Mouse (Mus musculus): ENCODE measurements around the gene Kxd1. TPM values are rescaled to one million over a fixed set of nuclear protein-coding genes. Genes with fewer than 3 reads are reported as not detected.

Kxd1 gene
- total RNA-seq, 2 experiments from 2014 or later, result 70.4 to 83.9 TPM

DNA sequence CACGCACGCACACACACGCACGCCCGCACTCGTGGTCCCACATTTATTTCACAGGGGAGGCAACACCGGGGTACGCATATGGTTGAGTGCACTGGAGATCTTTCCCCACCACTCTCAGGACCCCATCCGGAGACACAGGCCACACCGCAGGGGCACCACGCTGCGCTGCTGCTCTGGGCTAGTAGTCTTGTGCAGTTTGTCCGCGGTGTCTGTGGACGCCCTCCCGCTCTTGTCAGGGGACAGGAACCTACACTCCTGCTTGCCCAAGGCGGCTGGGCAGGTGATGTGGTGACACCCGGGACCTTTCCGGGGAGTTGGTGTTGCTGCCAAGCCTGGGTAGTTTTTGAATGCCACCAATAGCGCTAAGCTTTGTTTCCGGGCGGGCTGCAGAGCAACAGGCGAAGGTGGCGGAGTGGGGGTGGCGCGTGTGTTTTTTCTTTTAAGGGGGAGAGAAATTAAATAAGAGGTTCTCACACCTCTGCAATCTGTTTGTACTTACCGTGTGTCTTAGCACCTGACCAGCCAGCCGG, 33.3 kb downstream of the Kxd1 start:
- H3K27ac ChIP-seq, result no peak overlapping the region
- intact Hi-C loops (cut with DNase I), result no loop called here
- peak overlapping the region; percentile 34; the same call in 1 of the 2 replicates for H3K4me3 ChIP-seq
- no peak for TF ChIP-seq CTCF (IDR thresholded peaks at IDR 0.05)
- no peak for DNase-seq

GRCm38 (mm10) chr8:70493692-70494415, 33.9 kb downstream of the Kxd1 start:
- no peak for DNase-seq
- peak overlapping the region; percentile 76 for H3K4me3 ChIP-seq
- no peak for TF ChIP-seq CTCF (IDR thresholded peaks at IDR 0.05)
- peak overlapping the region; percentile 31; the same call in 1 of the 2 replicates for H3K27ac ChIP-seq
- intact Hi-C loops (cut with DNase I), result loop anchor here (2.0 kb wide), 1 partner anchor 79 kb away; no protein-coding TSS in a partner anchor

DNA sequence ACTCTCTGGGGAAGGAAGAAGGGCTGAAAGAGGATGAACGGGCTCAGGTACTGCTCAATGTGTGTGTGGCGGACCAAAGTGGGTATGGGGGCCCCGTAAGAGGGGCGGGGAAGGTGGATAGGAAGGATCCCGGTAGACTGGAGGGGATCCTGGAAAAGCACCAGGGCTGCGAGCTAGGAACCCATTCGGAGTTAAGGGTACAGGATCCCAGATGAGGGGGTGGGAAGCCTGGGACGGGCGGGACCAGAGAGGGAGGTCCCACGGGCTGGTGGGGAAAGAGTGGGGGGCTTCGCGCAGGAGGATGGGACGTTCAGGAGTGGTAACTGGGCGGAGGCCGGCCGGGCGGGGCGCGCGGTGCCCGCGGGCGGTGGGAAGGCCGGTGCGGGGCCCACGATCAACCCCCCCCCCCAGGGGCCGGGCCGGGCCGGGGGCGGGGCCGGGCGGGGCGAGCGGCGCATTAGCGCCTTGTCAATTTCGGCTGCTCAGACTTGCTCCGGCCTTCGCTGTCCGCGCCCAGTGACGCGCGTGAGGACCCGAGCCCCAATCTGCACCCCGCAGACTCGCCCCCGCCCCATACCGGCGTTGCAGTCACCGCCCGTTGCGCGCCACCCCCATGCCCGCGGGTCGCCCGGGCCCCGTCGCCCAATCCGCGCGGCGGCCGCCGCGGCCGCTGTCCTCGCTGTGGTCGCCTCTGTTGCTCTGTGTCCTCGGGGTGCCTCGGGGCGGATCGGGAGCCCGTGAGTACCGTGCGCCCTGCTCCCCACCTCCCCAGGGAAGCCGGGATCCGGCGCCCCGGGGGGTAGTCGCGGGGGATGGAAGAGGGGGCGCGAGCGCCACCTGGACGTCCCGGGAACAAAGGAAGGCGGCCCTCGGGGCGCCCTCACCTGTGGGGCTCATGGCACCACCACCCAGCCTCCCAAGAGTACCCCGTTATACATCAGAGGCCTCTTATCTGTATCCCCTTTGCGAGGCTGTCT, 34.8 kb downstream of the Kxd1 start, which contains the start of gene Crlf1:
Gene Crlf1 (plus strand): TSS at position 495 of the 977 bp plus-strand sequence.
- intact Hi-C loops (cut with DNase I), result loop anchor here (2.0 kb wide), 1 partner anchor 78 kb away; no protein-coding TSS in a partner anchor
- DNase-seq, result peak; percentile 51
- H3K4me3 ChIP-seq, result peak within 1 kb of the TSS; percentile 76
- peak within 1 kb of the TSS; percentile 31; the same call in 1 of the 2 replicates for H3K27ac ChIP-seq
- no peak for TF ChIP-seq CTCF (IDR thresholded peaks at IDR 0.05)

DNA sequence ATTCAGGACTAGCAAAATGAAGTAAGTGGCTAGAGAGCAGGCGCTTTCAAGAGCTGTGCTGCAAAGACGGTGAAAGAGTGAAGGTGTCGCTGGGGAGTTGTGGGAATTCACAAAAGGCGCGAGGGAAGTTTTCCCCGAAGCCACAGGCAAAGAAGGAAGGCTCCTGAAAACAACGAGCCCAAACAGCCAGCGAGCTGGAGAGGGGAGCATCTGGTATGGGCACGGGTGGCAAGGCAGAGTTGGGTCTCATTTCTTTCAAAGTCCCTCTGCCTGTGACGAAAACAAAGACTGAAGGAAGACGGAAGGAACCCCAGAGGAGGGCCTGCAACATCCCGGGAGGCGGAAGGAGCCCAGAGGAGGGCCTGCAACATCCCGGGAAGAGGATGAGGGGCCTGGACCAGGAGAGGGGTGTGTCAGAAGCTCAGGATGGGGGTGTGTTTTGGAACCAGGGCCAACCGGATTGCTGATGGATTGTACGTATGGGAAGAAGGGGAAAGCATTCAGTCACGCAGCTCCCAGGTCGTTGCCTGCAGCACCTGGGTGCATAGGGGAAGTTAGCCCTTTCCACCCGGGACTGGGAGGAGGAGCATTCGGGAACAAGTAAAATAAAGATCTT, 36.8 kb downstream of the Kxd1 start:
- TF ChIP-seq CTCF (IDR thresholded peaks at IDR 0.05), result no peak
- no peak for DNase-seq
- H3K27ac ChIP-seq, result no peak overlapping the region
- H3K4me3 ChIP-seq, result no peak overlapping the region
- intact Hi-C loops (cut with DNase I), result no loop called here

DNA sequence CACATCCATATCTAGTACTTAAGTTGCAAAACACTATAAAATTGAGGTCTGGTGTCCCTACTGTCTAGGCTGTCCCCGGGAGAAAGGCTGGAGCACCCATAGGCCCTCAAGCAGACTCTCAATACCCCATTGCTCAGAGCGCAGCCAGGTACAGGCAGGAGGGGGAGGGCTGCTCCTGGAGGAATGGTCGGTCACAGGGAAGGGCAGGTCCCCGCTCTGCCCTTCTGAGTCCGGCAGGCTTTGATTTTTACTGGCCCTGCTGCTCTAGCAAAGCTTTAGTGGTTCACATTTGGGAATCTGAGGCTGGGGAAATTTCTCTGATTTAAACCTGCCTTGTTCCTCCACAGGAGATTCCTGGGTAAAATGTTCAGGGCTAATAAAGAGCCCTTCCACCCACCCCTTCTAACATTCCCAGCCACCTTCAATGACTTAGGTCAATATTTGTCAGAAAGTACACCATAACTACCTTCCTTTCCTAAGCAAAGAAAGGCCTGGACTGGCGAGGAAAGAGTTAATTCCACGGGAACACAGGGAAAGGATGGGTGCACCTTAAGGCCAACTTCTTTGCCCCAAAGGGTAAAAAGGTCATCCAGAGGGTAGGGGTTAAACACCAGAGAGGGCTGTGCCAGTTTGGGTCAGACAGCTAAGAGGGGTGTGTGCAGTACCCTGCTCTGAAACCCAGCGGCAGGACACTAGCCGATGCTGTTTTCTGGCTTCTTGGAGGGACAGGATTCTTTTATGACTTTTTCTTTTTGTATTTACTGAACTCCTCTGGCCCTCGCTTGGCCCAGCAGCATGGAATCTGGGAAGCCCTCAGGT, 37.5 kb downstream of the Kxd1 start:
- no peak overlapping the region for H3K4me3 ChIP-seq
- no peak for DNase-seq
- intact Hi-C loops (cut with DNase I), result no loop called here
- TF ChIP-seq CTCF (IDR thresholded peaks at IDR 0.05), result no peak
- H3K27ac ChIP-seq, result no peak overlapping the region

GRCm38 (mm10) chr8:70489576-70489975, 38.2 kb downstream of the Kxd1 start:
- no peak for DNase-seq
- H3K4me3 ChIP-seq, result peak overlapping the region; percentile 69
- H3K27ac ChIP-seq, result no peak overlapping the region
- intact Hi-C loops (cut with DNase I), result no loop called here
- TF ChIP-seq CTCF (IDR thresholded peaks at IDR 0.05), result no peak

DNA sequence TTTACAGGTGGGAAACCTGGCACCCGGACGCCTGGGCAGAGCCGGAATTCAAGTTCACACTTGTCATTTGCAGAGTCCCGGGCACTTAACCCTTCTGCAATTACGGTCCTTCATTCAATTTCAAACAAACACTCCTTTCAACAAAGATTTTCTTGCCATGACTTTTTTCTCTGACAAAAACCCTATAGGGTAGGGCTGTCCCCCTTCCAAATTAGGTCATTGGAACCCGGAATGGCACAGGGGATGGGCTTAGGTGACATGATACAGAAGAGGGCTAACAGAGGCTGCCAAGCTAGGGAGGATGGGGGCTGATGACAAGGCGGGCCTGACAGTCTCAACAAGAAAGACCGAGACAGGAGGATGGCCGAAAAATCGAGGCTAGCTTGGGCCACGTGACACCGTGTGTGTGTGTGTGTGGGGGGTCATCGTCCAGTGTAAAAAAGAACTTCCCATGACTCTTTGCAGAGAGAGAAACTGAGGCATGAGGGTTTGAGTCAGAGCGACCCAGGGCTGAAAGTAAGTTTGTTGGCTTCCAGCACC, 38.8 kb downstream of the Kxd1 start:
- no peak overlapping the region for H3K27ac ChIP-seq
- intact Hi-C loops (cut with DNase I), result no loop called here
- no peak for DNase-seq
- no peak for TF ChIP-seq CTCF (IDR thresholded peaks at IDR 0.05)
- H3K4me3 ChIP-seq, result peak overlapping the region; percentile 69

GRCm38 (mm10) chr8:70487993-70488796, 39.6 kb downstream of the Kxd1 start:
- no peak for TF ChIP-seq CTCF (IDR thresholded peaks at IDR 0.05)
- intact Hi-C loops (cut with DNase I), result no loop called here
- no peak for DNase-seq
- Histone ChIP-seq H3K4me3 (peak overlapping the region; percentile 63), H3K27ac (no peak overlapping the region)

- no peak for DNase-seq
- TF ChIP-seq CTCF (IDR thresholded peaks at IDR 0.05), result no peak
- Histone ChIP-seq H3K27ac (no peak within 1 kb of the TSS), H3K4me3 (peak within 1 kb of the TSS; percentile 63)
- intact Hi-C loops (cut with DNase I), result no loop called here
Observed at GRCm38 (mm10) chr8:70486941-70487520, 40.7 kb downstream of the Kxd1 start, which contains the start of gene Tmem59l. Tmem59l (minus strand) TSS chr8:70487358.

DNA sequence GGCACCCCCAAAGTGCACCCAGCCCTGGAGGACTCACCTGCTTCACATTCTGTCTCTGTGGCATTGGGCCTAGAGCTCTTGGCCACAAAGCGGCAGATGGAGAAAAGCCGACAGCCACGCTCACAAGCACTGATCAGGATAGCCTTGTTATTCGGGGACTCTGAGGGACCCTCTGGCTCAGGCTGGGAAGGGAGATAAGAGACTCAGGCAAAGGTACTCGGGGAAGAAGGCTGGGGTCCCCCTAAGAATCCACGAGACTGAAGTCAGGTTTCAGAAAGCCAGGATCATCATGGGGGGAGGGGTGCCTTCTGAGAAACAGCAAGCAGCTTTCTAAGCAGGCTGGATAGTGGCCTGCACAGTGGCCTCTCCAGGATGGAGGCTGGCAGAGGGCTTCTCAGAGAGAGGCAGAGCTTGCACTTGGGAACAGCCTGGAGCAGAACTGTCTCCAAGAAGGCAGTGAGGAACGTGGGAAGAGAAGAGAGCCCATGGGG, 41.5 kb downstream of the Kxd1 start:
- intact Hi-C loops (cut with DNase I), result no loop called here
- Histone ChIP-seq H3K27ac (no peak overlapping the region), H3K4me3 (no peak overlapping the region)
- no peak for TF ChIP-seq CTCF (IDR thresholded peaks at IDR 0.05)
- DNase-seq, result no peak

Measured in gastrocnemius, adult 2 months (tissue).